ENCODE assay signal across 9 mouse cellular contexts in the genomic region with DNA sequence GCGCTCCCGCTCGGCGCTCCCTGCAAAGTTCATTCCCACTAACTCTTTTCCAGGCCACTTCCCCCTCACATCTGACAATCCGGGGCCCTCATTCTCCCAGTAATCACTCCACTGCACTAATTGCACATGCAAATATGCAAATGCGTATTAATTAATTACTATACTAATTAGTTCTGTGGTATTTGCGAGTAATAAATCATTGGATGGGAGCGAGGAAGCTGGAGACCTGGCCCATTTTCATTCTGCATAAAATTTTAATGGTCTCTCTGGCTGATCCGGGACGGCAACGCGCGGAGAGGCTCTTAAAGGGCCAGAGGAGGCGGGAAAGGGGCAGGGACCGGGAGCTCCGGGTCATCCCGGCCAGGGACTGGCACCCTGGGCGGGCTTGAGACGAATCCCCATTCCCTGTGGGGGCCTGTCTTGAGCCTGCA. TPM values are rescaled to one million over a fixed set of nuclear protein-coding genes. Genes with fewer than 3 reads are reported as not detected.
A peak's percentile ranks its signal among the peaks of the same experiment; 100 is the strongest.
DNase-seq lines count a peak whose midpoint lies in the region; ATAC-seq lines count a peak whose summit lies in the region.
"Had no signal": no experiment of that assay in that cellular context is flagged by ENCODE, and none has a peak within 500 bp of the region (broad histone marks: within the 10 kb centered on the region; RNA-seq: fewer than 3 reads in every experiment).

No protein-coding gene starts in this region.

- ATAC-seq in hindbrain, embryonic 15.5 days (ENCODE audit: low FRiP score, low read depth), result peak; percentile 29; the same call in 1 of the 2 replicates
- ATAC-seq in midbrain, embryonic 14.5 days (ENCODE audit: low FRiP score, low TSS enrichment), result 0 out of 2 replicates have a peak, but pooled peaks have one; percentile 31

- DNase-seq in kidney, adult 18-20 months, result peak; percentile 55
- no peak for DNase-seq in kidney, adult 9 months
- peak; percentile 65 for DNase-seq in cerebellum, adult 8-10 months
- peak; percentile 72 for DNase-seq in midbrain, embryonic 14.5 days
- no peak for DNase-seq in frontal cortex, adult 2 months (ENCODE audit: extremely low spot score in 1 of 2, low spot score in 1 of 2)
- no peak for DNase-seq in adrenal gland, adult 8-10 months
- no peak for DNase-seq in lung, postnatal 14 days

- peak overlapping the region; percentile 58 for H3K9ac ChIP-seq in hindbrain, embryonic 15.5 days
- peak overlapping the region; percentile 60 for H3K9ac ChIP-seq in midbrain, embryonic 14.5 days (replicated peaks; ENCODE audit: low read length)

- H3K9me3 ChIP-seq in hindbrain, embryonic 15.5 days, result no peaks in the 10 kb centered on the region
- H3K9me3 ChIP-seq in midbrain, embryonic 14.5 days (ENCODE audit: control insufficient read depth, low read length), result no peaks in the 10 kb centered on the region

- peak overlapping the region; percentile 93 for H3K27ac ChIP-seq in hindbrain, embryonic 15.5 days (replicated peaks)
- peak overlapping the region; percentile 82 for H3K27ac ChIP-seq in midbrain, embryonic 14.5 days (replicated peaks; ENCODE audit: low read depth, low read length)
- H3K27ac ChIP-seq: macrophage had no signal

- peak overlapping the region; percentile 56 for H3K4me3 ChIP-seq in hindbrain, embryonic 15.5 days
- H3K4me3 ChIP-seq in midbrain, embryonic 14.5 days (replicated peaks; ENCODE audit: low read depth, low read length), result peak overlapping the region; percentile 47

- peaks cover 65% of the 10 kb centered on the region for H3K27me3 ChIP-seq in hindbrain, embryonic 15.5 days
- H3K27me3 ChIP-seq in midbrain, embryonic 14.5 days (ENCODE audit: control insufficient read depth, insufficient read depth, low read length), result peaks cover 74% of the 10 kb centered on the region

- H3K4me1 ChIP-seq in hindbrain, embryonic 15.5 days (replicated peaks), result peaks cover 55% of the 10 kb centered on the region
- H3K4me1 ChIP-seq in midbrain, embryonic 14.5 days (ENCODE audit: control insufficient read depth, insufficient read depth, low read length), result peaks cover 29% of the 10 kb centered on the region

- WGBS in hindbrain, embryonic 15.5 days, result 2% methylated on average over 18 of the region's 19 CpGs
- WGBS in midbrain, embryonic 14.5 days, result under 1% methylated on average over 19 of the region's 19 CpGs

- H3K4me2 ChIP-seq in hindbrain, embryonic 15.5 days, result peak overlapping the region; percentile 98
- peak overlapping the region; percentile 94 for H3K4me2 ChIP-seq in midbrain, embryonic 14.5 days (ENCODE audit: low read length)

- H3K36me3 ChIP-seq in hindbrain, embryonic 15.5 days, result no peaks in the 10 kb centered on the region
- no peaks in the 10 kb centered on the region for H3K36me3 ChIP-seq in midbrain, embryonic 14.5 days (ENCODE audit: control insufficient read depth, insufficient read depth, low read length)

RNA-seq across cellular contexts. Expression of gene Ppp1r1b, which starts 9.1 kb away (rescaled TPM):
- polyA plus RNA-seq in hindbrain, embryonic 15.5 days (2015; fragmentation: Nextera tagmentation; extraction: Ambion mirVana), result 6.1 and 6.9 TPM in 2 replicates
- 0.95 and 1.2 TPM in 2 replicates for polyA plus RNA-seq in midbrain, embryonic 14.5 days (2014; fragmentation: Nextera tagmentation; extraction: Ambion mirVana)
- polyA plus RNA-seq in frontal cortex, adult 2 months (2012; rRNA removed), result 104 and 156 TPM in 2 replicates
- under 1 TPM in 3 of 4 experiments, not detected in 1; 0.20 to 0.73 (median 0.56) TPM for total RNA-seq in adrenal gland, adult 8-10 months (2022)
- polyA plus RNA-seq: macrophage had no signal

RNA-seq across cellular contexts. Expression of gene Neurod2, which starts 9.6 kb away (rescaled TPM):
- polyA plus RNA-seq in hindbrain, embryonic 15.5 days (2015; fragmentation: Nextera tagmentation; extraction: Ambion mirVana), result 20.9 and 28.6 TPM in 2 replicates
- 10.9 and 12.7 TPM in 2 replicates for polyA plus RNA-seq in midbrain, embryonic 14.5 days (2014; fragmentation: Nextera tagmentation; extraction: Ambion mirVana)
- 33.9 and 34.2 TPM in 2 replicates for polyA plus RNA-seq in frontal cortex, adult 2 months (2012; rRNA removed)
- not detected for total RNA-seq in adrenal gland, adult 8-10 months (2022)
- polyA plus RNA-seq: macrophage had no signal

RNA-seq across cellular contexts. Expression of gene Stard3, which starts 19.1 kb away (rescaled TPM):
- 36.5 and 40.3 TPM in 2 replicates for polyA plus RNA-seq in hindbrain, embryonic 15.5 days (2015; fragmentation: Nextera tagmentation; extraction: Ambion mirVana)
- 34.5 and 36.0 TPM in 2 replicates for polyA plus RNA-seq in midbrain, embryonic 14.5 days (2014; fragmentation: Nextera tagmentation; extraction: Ambion mirVana)
- polyA plus RNA-seq in frontal cortex, adult 2 months (2012; rRNA removed), result 52.3 and 59.1 TPM in 2 replicates
- total RNA-seq in adrenal gland, adult 8-10 months (2022), result 10 to 100 TPM; 22.4 to 33.9 (median 29.1) TPM

RNA-seq across cellular contexts. Expression of gene Tcap, which starts 44.5 kb away (rescaled TPM):
- polyA plus RNA-seq in hindbrain, embryonic 15.5 days (2015; fragmentation: Nextera tagmentation; extraction: Ambion mirVana), result 0.39 TPM in 1 of 2 replicates, not detected in the other
- polyA plus RNA-seq in midbrain, embryonic 14.5 days (2014; fragmentation: Nextera tagmentation; extraction: Ambion mirVana), result 0.31 TPM in 1 of 2 replicates, not detected in the other
- polyA plus RNA-seq in frontal cortex, adult 2 months (2012; rRNA removed), result 9.7 and 14.2 TPM in 2 replicates
- total RNA-seq in adrenal gland, adult 8-10 months (2022), result 1 to 10 TPM in 1 of 4 experiments, under 1 TPM in 2, not detected in 1; 0.37 to 1.0 (median 0.73) TPM

RNA-seq across cellular contexts. Expression of gene Pnmt, which starts 47.2 kb away (rescaled TPM):
- polyA plus RNA-seq in hindbrain, embryonic 15.5 days (2015; fragmentation: Nextera tagmentation; extraction: Ambion mirVana), result 3.7 and 4.0 TPM in 2 replicates
- 0.62 and 1.1 TPM in 2 replicates for polyA plus RNA-seq in midbrain, embryonic 14.5 days (2014; fragmentation: Nextera tagmentation; extraction: Ambion mirVana)
- polyA plus RNA-seq in frontal cortex, adult 2 months (2012; rRNA removed), result 0.84 and 1.1 TPM in 2 replicates
- total RNA-seq in adrenal gland, adult 8-10 months (2022), result 1,000 to 10,000 TPM in 1 of 4 experiments, 100 to 1,000 TPM in 3; 210 to 1,003 (median 584) TPM
- polyA plus RNA-seq: macrophage had no signal

Comparison
In these comparisons a context has a peak if more than half of its experiments do, and no peak if none do; other contexts are left out.
1. DNase-seq: peak in kidney, adult 18-20 months (single experiment), cerebellum, adult 8-10 months (single experiment) and midbrain, embryonic 14.5 days (single experiment); none in kidney, adult 9 months (single experiment), frontal cortex, adult 2 months (0 of 2), adrenal gland, adult 8-10 months (single experiment) and lung, postnatal 14 days (single experiment).
2. RNA of gene Ppp1r1b, which starts 9.1 kb away (polyA plus RNA-seq): 104 to 156 TPM in frontal cortex, adult 2 months; 6.1 to 6.9 TPM in hindbrain, embryonic 15.5 days and 0.95 to 1.2 TPM in midbrain, embryonic 14.5 days; every median in the first group is over 10 times any median in the second.